Mouse (Mus musculus) bone marrow macrophage, adult 2 months (primary cell): ENCODE data around the gene Sugct.

Source experiments
- CTCF ChIP-seq: IDR thresholded peaks from 2 replicates; pipeline ENCODE4 v1.5.1; 2012; ENCODE audit warnings: low read depth, mild to moderate bottlenecking, low read length, moderate library complexity
- POLR2A ChIP-seq: IDR thresholded peaks from 2 replicates; pipeline ENCODE4 v1.6.1; 2012; ENCODE audit warnings: mild to moderate bottlenecking, low read depth, low read length, borderline replicate concordance

DNA sequence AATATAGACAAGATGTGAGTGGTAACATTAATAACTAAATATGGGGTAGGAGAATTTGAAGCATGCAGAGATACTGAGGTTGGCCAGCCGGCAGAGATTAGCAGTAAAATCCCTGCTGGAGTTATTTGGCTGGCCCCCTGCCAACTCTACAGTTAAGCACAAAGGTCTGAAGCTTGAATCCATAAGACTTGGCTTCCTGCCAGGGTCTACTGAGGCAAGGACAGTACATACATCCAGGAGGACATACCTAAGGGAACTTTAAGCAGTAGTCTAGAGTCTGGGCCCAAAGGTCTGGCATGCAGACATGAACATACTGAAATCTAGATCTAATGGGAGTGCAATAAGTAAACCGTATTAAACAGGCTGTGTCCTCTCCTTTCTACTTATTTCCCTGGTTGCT, 865.8 kb downstream of the Sugct start:
- TF ChIP-seq CTCF = no peak
- no peak for TF ChIP-seq POLR2A
